Mouse (Mus musculus) urinary bladder, postnatal 10 days (tissue): ENCODE results near the gene Rbpj.
"Not testable (repeated sequence)": the region's sequence is repeated elsewhere in the genome, so short reads cannot be mapped to it uniquely, and the experiment has no call there.

Experiments
- DNase-seq: peaks from one replicate; pipeline ENCODE4 v3.0.0; 2022; ENCODE audit warnings: low spot score

Gene Rbpj

DNA sequence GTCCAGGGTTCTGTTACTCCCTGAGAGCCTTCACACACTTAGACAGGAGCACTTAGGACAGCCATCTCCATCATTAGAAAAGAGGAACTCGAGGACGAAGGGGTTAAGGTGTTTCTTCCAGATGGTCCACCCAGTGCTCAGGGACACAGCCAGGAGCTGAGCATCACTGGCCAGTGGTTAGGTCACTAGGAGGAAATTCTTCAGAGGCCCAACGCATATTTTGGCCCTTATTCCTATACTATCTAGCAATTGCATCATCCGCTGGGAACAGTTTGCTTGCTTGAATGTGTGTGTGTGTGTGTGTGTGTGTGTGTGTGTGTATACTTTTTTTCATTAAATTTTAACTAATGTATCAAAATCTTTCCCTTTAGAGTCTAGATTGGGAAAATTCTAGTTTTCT lies 45.5 kb downstream of the Rbpj start:
- no peak for DNase-seq

DNA sequence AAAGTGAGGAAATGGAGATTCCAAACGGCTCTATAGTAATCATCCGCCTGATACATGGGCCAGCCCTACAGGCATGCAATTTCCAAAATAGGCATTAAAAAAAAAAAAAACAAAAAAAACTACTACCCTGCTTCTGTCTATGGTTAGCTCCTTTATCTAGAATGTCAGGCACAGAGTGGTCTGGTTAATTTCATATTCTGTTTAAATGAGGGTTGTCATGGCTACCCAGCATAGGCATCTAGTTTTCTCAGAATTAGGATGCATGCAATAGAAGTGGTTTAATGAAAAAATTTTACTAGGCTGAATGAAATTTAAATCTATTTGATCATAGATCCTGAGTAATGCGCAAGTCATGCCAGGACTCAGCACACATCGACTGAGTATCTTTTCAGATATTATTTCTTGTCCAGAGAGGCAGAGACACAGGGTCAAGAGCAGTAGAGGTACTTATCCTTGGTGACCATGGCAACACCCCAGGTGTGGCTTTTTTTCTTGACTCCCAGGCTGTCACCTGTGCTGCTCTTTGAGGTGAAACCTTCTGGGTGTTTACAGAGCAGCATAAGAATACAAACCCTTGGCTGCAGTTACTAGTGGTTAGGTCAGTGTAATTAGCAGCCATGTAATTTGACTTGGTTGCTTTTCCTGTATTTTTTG lies 49.1 kb downstream of the Rbpj start:
- DNase-seq: no peak

DNA sequence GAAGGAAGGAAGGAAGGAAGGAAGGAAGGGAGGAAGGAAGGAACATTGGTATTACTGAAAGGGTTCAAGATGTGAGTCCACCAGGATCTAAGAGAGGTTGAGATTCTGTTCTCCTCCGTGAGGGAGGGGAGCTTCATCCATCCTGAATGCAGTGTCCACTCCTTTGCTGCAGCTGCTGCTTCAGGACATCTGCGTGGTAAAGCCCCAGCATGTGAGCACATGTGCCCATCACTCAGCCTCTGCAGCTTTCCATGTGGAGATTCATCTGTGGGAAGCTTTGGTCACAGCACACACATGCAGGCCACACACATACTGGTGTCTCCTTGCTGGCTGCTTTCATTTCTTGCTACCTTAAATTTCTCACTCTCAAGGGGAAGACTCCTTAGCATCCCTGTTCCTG lies 50.5 kb downstream of the Rbpj start:
- DNase-seq: no peak

DNA sequence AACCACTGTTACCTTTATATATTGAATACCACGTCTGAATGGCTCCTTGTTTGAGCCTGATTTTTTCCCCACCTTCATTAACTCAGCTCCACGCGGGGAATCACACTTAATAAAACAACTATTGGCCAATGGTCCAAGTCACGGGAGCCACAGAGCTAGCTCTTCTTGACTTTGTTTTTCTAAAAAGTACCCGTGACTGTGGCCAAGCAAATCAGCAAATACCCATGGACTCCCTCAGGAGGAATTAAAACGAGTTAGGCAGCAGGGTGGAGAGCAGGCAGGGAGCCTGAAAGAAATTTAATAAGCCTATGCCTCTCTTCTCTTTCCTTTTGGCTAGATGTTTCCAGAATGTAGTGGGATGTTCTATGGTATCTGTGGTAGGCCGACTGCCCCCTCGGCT lies 51.9 kb downstream of the Rbpj start:
- no peak for DNase-seq

DNA sequence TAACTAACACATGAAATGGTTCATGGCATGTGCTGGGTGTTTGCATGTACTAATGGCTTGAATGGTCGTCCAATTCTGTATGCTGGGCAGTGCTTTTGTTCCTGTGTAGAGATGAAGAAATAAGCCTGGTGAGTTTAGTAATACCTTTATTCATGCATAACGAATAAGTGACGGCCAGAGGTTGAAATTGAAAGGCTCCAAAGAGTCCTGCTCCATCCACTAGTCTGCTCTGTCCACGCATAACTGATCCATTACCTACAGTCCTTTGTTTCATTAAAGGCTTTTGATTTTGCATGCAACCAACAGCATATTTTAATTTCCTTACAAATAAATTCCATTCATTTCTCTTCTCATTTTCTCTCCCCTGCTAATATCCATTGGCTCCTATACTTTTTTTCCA lies 53.2 kb downstream of the Rbpj start:
- no peak for DNase-seq

DNA sequence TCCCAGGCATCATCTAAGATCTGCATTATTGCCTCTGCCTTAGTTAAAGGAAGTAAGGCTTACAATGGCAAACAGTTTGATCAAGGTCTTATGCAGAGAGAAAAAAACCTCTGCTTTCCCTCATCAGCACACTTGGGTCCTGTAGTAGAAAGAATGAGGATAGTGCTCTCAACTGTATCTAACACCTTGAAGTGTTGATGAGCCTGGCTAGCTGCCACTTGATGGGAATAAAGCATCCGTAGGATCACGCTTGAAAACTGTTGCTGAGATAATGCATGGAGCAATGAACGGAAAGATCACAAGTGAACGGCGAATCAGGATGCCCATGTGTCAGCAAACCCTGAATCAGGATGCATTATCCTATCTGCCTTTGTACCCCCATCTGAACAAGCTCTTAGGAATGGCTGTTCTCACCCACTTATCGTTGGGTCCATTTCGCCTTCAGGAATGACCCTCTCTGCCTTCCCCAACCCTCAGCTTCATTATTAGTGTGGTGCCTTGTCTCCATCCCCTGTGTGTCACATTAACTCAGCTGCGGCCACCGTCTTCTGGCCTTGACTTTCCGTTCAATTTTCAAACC lies 54.1 kb downstream of the Rbpj start:
- DNase-seq: no peak

DNA sequence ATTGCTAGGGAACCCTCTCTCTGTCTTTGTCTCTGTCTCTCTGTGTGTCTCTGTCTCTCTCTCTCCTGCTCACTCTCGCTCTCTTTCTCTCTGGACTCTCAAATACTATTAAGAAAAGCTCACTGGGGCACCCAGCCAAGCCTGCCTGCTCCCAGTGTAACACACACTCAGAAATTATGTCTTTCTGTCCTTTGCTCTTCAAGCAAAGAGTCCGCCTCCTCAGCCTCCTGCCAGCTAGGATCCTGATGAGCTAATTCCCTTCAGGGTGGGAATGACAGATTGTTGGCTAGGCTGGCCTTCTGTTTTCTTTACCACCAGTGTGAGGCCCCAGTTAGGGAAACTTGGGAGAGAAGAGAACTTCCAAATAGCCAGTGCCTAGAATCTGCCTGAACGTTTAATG lies 57.1 kb downstream of the Rbpj start:
- DNase-seq: peak; percentile 14

DNA sequence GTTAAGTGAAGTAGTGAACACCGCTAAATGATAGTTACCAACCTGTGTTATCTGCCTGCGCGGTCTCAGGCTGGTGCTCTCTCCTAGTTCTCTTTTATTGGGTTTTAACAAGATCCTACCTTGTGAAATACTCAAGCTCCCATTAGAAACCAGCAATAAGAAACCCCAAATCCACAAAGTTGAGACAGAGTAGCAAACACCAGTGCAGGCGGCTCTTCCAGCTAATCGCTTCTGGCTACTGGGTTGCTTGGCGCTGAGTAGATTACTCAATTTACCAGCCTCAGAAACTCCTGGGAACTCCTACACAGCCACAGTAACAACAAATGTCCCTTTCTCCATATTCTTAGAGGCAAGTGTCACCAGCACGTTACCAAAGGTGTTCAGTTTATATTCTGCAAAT lies 58.2 kb downstream of the Rbpj start:
- DNase-seq: no peak

DNA sequence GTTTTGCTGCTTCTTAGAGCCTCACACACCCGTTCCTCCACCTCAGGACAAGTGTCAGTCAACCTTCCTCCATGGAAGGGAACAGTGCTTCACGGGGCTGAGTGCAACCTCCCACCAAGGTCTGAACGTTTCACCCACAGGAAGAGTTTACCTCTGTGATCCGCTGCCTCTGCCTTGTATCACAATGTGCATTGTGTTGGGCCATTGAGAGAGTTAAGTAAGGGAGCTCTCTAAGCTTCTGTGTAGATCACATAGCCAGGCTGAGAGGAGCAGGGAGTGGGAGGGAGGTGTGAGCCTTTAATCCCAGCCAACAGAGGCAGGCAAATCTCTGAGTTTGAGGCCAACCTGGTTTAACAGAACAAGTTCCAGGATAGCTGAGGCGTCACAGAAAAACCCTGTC lies 58.9 kb downstream of the Rbpj start:
- no peak for DNase-seq

DNA sequence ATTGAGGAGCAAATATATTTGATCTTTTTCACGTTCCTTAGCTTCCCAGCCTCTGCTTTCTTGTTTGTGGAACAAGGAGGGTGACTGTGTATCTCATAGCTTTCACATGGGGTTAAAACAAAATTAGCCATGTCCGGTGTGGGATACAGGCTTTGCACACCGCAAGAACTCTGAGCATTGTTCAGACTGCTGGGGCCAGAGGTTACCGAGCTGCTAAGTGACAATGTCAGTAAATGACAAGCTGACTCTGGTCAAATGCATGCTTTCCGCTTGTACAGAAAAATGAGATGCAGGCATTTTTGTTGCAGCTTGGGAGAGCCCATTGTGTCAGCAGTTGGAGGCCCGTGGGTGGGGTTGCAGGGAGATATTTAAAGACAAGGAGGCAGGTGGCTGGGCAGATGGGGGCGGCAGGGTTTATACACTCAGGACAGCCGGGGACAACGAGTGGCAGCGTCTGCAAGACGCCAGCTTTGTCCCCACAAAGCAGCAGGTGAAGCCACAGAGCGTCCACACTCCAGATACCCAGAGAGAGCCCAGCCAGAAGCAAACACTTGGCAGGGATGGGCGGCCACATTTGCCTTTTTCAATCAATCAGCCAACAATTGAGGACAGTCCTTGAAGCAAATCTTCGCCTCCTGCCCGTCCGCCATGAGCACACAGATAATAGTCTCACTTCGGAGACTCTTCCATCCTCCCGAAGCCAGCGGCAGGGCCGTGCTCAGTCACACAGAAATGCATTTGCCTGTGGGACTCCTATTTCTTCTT lies 59.5 kb downstream of the Rbpj start:
- no peak for DNase-seq

DNA sequence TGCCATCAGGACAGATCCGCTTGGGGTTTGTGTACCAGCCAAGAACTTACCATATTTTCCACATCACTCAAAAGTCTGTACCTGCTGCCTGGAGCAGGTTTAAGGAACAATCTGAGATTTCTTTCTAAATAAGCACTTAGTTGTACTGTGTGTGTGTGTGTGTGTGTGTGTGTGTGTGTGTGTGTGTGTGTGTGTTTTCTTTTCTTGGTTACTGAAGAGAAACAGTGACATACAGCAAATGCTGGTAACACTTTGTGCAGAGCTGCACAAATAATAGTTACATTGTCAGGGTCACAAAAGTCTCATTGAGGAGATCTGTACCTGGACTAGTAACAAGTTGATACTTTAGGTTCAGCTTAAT lies 60.1 kb downstream of the Rbpj start:
- DNase-seq: no peak

DNA sequence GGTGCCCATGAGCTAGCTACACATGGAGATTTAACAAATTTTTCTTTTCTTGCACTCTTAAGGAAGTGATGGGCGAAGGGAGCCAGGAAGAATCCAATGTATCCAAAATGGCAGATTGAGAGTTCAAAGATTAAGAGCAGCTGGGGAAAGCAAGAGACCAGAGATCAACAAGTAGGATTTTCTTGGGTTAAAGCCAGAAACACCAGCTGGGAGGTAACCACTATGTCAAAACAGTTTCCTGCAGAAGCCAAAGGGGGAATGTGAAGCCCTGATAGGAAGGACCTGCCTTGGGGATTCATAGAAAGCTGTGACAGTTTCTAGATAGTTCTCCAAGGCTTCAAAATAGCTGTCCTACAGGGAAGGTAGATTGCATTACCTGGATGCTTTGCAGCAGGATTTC lies 63.9 kb downstream of the Rbpj start:
- DNase-seq: no peak

DNA sequence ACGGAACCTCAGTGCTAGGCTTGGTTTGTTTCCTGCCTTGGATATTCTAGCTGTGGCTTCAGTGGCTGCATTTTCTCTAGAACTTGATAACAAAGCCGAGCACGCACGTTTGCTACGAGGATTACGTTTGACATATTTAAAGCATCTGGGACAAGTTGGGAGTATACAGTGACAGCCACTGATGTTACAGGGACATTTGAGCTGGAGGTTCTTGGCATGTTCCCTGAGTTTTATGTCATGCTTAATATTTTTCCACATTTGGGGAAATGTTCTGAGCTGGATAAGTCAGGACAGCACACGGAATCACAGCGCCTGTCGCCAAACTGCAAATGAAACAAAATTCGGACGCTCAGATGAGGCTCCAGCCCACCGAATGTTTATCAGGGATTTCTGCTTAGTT lies 69.1 kb downstream of the Rbpj start:
- no peak for DNase-seq

DNA sequence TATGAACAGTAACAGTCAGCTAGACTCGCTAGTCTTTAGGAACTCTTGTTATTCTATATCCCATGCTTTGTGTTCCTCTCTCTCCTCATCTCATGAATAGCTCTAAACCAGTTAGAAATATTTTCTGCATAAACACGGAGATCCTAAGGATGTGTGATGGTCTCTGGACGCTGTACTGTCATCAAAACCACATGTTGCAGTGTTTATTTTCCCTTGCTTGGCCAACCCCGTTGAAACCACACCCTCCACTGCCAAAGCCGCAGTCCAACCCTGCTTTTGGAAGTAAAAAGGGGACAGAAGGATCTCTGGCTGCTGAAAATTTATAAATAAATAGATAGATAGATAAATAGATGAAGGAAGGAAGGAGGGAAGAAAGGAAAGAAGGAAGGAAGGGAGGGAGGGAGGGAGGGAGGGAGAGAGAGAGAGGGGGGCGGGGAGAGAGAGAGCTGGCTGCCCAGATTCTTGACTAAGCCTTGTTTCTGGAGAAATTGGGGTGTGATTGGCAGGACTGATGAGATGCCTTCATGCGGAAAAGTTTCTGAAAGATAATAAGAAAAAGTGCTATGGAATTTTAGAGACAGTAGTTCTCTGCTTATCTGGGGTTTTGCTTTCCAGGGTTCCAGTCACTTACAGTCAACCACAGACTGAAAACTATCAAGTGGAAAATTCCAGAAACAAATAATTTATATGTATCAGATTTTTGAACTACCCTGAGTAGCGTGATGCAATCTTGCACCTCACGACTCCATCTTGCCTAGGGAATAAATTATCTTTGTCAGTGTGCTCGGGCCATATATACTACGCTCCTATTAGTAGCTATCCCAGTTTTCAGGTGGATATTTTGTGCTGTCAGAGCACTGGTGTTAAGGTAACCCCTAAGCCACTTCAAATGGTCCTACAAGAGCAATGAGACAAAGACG lies 70.9 kb downstream of the Rbpj start:
- DNase-seq: no peak

DNA sequence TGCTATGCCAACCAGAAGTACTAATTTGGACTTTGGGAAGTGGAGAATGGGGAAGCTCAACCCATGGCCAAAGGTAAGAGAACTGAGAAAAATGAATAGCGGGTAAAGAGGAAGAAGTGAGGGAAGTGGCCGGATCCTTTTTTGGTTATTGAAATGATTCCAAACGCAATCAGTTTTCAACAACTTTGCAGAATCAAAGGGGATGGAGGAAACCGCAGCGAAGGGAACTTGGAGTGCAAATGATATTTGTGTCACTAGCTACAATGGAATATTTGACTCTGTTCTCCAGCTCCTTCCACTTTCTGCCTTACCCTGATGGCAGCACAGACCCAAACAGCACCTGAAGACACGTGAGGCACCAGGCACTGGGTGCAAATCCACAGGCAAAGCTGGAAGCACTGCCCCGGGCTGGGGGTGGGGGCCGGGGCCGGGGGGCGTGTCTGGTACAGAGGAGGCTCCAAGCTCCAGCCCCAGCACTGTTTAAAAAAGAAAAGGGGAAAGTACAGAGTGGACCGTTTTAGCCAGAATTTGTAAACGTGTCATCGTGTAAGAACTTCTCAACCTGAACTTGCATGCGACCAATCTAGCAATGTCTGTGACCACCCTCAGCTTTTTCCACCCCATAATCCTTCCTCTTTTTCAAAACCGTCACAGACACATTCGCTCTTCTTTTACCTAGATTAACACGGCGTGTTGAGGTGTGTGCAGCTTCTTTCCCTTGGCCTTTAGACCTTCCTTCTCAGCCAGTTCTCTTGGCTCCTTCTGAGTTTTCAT lies 74.1 kb downstream of the Rbpj start:
- DNase-seq: no peak

DNA sequence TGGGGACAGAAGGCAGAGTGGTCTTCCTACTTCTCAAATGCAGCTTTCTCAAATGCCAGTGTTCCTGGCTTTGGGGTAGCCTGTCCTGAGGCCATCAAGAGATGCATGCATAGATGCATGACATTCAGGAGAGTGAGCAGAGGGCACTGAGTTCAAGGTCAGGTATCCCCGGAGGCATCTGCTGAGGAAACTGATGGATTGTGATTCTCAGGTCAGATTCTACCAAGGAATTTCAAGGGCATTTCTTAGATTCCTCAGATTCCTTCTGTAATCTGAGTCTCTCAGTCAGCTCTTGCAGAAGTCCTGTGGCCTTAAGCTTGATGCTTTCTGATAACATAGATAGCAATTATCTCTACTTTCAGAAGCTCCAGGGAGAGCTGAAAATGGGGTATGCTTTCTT lies 76.1 kb downstream of the Rbpj start:
- no peak for DNase-seq

DNA sequence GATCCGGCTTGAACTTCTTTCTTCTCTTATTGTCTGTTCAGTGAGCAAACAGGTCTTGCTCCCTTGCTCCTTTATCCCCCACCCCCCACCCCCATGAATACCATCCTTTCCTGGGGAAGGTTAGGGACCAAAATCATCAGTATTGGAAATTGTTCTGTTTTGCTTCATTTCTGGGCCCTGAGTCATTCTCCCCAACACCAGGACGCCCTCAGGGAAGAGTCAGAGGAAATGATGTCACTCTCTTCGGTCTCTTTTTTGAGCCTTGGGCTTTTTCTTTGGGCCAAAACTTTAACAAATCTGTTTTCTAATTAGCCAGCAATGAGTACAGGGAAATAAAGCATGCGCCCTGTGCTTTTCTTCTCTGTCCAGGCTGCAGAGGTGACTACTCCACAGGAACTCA lies 77.4 kb downstream of the Rbpj start:
- DNase-seq: no peak

DNA sequence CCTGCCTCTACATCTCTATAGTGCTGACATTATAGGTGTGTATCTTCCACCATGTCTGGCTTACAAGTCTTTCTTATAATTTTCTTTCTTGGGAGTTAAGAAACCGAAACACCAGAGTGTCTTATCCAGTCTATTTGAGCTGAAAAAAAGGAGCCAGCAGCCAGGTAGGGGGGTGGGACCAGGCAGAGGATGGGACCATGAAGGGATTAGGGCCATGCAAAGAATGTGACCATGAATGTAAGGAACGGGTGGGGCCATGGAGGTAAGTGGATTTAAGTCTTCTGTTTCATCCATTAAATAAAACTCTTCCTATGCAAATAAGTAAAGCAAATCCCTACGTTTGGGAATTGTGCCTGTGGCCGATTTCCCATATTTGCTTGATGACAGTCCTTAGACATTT lies 78.0 kb downstream of the Rbpj start:
- DNase-seq: no peak

DNA sequence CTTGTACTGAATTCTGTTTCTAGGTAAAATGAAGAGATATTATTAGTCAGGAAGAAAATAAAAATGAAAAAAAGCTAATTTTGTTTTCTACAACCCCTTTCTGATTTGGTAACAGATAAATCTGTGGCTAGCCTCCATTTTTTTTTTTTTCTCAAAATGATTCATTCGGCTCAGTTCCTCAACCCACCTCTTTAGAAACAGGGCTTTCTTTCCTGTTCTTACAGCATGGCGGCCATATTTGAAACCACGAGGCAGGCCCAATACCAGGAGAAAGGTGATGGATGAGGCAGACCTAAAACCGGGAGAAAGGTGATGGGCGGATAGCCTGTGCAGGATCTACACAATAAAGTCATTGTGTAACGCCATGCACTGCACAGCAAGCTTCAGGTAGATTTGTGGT lies 80.5 kb downstream of the Rbpj start:
- DNase-seq: no peak

DNA sequence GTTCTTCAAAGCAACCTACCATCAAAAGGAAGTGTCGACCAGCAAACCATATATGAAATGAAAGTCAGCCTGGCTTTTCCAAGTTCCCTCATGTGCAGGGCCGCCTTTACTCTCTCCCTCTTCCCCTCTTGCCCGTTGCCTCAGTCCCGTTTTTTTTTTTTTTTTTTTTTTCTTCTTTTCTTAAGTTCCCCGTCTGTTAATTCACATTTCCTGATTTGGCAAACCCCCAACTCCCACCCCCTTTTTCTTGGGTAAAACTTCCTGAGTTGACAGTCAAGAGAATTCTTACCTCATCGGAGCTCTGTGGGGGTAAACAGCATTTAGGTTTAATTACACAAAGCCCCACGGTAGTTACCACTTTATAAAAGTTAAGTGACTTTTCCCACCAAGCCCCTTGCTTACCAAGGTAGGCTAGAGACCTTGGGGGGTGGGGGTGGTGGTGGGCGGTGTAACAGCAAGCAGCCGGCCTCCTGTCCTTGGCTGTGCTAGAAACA lies 81.1 kb downstream of the Rbpj start:
- no peak for DNase-seq

DNA sequence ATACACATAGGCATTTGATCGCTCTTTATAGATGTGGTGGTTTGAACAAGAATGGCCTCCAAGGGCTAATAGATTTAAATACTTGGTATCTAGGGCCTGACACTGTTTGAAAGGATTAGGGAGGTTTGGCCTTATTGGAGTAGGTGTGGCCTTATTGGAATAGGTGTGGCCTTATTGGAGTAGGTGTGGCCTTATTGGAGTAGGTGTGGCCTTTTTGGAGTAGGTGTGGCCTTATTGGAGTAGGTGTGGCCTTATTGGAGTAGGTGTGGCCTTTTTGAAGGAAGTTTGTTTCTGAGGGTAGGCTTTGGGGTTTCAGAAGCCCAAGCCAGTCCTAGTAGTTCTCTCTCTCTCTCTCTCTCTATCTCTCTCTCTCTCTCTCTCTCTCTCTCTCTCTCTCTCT lies 84.4 kb downstream of the Rbpj start:
- not testable (repeated sequence) for DNase-seq

DNA sequence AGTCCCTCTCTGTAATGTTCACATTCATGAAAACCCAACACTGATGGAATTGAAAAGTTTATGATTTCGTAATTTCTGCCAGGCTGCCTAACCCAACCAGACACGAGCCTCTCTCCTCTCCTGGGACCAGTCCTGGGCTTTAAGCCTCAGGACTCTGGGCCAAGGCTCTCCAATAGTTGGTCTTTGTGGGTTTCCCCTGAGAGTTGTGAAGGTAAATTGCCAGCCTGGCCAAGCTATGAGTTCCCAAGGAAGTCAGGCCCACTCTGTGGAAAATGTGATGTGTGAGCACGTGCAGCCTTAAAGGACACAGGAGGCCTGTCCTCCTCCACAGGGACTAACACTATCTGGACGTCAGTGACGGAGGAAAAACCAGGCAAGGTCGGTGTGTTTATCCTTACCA lies 85.4 kb downstream of the Rbpj start:
- no peak for DNase-seq
